Mouse (Mus musculus): ENCODE measurements around the gene Megf8.
A peak's percentile ranks its signal among the peaks of the same experiment; 100 is the strongest.

The Megf8 gene

GRCm38 (mm10) chr7:25279076-25279860, 37.7 kb upstream of the Megf8 start:
- no peak for DNase-seq (ENCODE audit: low spot score)

GRCm38 (mm10) chr7:25279861-25280791, 36.8 kb upstream of the Megf8 start:
- DNase-seq (ENCODE audit: low spot score): peak; percentile 31

GRCm38 (mm10) chr7:25281166-25281733, 35.7 kb upstream of the Megf8 start:
- no peak for DNase-seq (ENCODE audit: low spot score)

GRCm38 (mm10) chr7:25281734-25282601, 35.0 kb upstream of the Megf8 start:
- DNase-seq (ENCODE audit: low spot score): peak; percentile 98

- DNase-seq (ENCODE audit: low spot score): peak; percentile 71
Measured at GRCm38 (mm10) chr7:25282731-25283211, 34.2 kb upstream of the Megf8 start.

GRCm38 (mm10) chr7:25283637-25284036, 33.3 kb upstream of the Megf8 start:
- no peak for DNase-seq (ENCODE audit: low spot score)

- no peak for DNase-seq (ENCODE audit: low spot score)
Measured at GRCm38 (mm10) chr7:25284171-25284570, 32.8 kb upstream of the Megf8 start.

- no peak for DNase-seq (ENCODE audit: low spot score)
Measured at GRCm38 (mm10) chr7:25284766-25285165, 32.2 kb upstream of the Megf8 start.

- no peak for DNase-seq (ENCODE audit: low spot score)
Measured at GRCm38 (mm10) chr7:25285511-25286238, 31.3 kb upstream of the Megf8 start.

- no peak for DNase-seq (ENCODE audit: low spot score)
Measured at GRCm38 (mm10) chr7:25286989-25287388, 30.0 kb upstream of the Megf8 start.

- no peak for DNase-seq (ENCODE audit: low spot score)
Measured at GRCm38 (mm10) chr7:25288011-25288410, 29.0 kb upstream of the Megf8 start.

GRCm38 (mm10) chr7:25288721-25289120, 28.2 kb upstream of the Megf8 start:
- DNase-seq (ENCODE audit: low spot score): no peak

- no peak for DNase-seq (ENCODE audit: low spot score)
Measured at GRCm38 (mm10) chr7:25289925-25290324, 27.0 kb upstream of the Megf8 start.

- DNase-seq (ENCODE audit: low spot score): no peak
Measured at GRCm38 (mm10) chr7:25290463-25290862, 26.5 kb upstream of the Megf8 start.

GRCm38 (mm10) chr7:25290911-25291310, 26.1 kb upstream of the Megf8 start:
- no peak for DNase-seq (ENCODE audit: low spot score)

- DNase-seq (ENCODE audit: low spot score): no peak
Measured at GRCm38 (mm10) chr7:25292107-25292506, 24.9 kb upstream of the Megf8 start.

GRCm38 (mm10) chr7:25293191-25293739, 23.7 kb upstream of the Megf8 start:
- no peak for DNase-seq (ENCODE audit: low spot score)

GRCm38 (mm10) chr7:25294495-25294894, 22.5 kb upstream of the Megf8 start:
- no peak for DNase-seq (ENCODE audit: low spot score)

- no peak for DNase-seq (ENCODE audit: low spot score)
Measured at GRCm38 (mm10) chr7:25294960-25295722, 21.8 kb upstream of the Megf8 start.
